Mouse (Mus musculus) myocyte (in vitro differentiated cells): Measurements from ENCODE around the gene Pecam1. TPM values are rescaled to one million over a fixed set of nuclear protein-coding genes. Genes with fewer than 3 reads are reported as not detected.

Source experiments
- H3K27me3 ChIP-seq: one replicate; pipeline ENCODE4 v1.6.1; 2011; ENCODE audit not compliant: control insufficient read depth, insufficient read depth, insufficient read length
- H3K36me3 ChIP-seq: one replicate; pipeline ENCODE4 v1.6.1; 2011; ENCODE audit not compliant: control insufficient read depth, insufficient read depth
- H3K4me2 ChIP-seq: one replicate; pipeline ENCODE4 v1.6.1; 2011; ENCODE audit warnings: low read depth, control low read depth
- H3K4me3 ChIP-seq: one replicate; pipeline ENCODE4 v1.5.1; 2011; ENCODE audit warnings: mild to moderate bottlenecking, control low read depth, moderate library complexity
- H3K79me2 ChIP-seq: one replicate; pipeline ENCODE4 v1.6.1; 2011; ENCODE audit not compliant: control insufficient read depth, insufficient read depth
- H3ac ChIP-seq: one replicate; pipeline ENCODE4 v1.6.1; 2011; ENCODE audit not compliant: control insufficient read depth, insufficient read length
- CEBPB ChIP-seq: IDR thresholded peaks from 2 replicates; pipeline ENCODE4 v1.6.1; 2011; ENCODE audit warnings: mild to moderate bottlenecking, moderate library complexity; ENCODE audit not compliant: poor library complexity, insufficient read depth, severe bottlenecking
- E2F4 ChIP-seq: IDR thresholded peaks from one replicate; pipeline ENCODE4 v1.6.1; 2011; ENCODE audit warnings: mild to moderate bottlenecking, control low read depth, moderate library complexity; ENCODE audit not compliant: insufficient read depth
- MAX ChIP-seq: IDR thresholded peaks from one replicate; pipeline ENCODE4 v1.6.1; 2011; ENCODE audit warnings: low read depth, mild to moderate bottlenecking, control low read depth
- MYOD1 ChIP-seq, 3 experiments: IDR thresholded peaks; one replicate each; pipeline ENCODE4 v1.6.1; 2011; ENCODE audit warnings: control low read depth in 2 of 3, low read depth in 2 of 3, mild to moderate bottlenecking in 2 of 3, moderate library complexity in 1 of 3; ENCODE audit not compliant: insufficient read length in 2 of 3, control insufficient read depth in 1 of 3
- MYOG ChIP-seq, 3 experiments: IDR thresholded peaks; one replicate each; pipeline ENCODE4 v1.6.1; 2011; ENCODE audit warnings: control low read depth in 2 of 3, low read depth in 2 of 3, mild to moderate bottlenecking in 2 of 3; ENCODE audit not compliant: insufficient read length in 2 of 3, control insufficient read depth in 1 of 3, insufficient read depth in 1 of 3
- POLR2A ChIP-seq: IDR thresholded peaks from one replicate; pipeline ENCODE4 v1.6.1; 2011; ENCODE audit warnings: low read depth, mild to moderate bottlenecking, control low read depth, moderate library complexity; ENCODE audit not compliant: insufficient read length
- POLR2AphosphoS2 ChIP-seq: IDR thresholded peaks from one replicate; pipeline ENCODE4 v1.6.1; 2011; ENCODE audit warnings: low read depth, control low read depth; ENCODE audit not compliant: insufficient read length
- REST ChIP-seq: IDR thresholded peaks from one replicate; pipeline ENCODE4 v1.6.1; 2011; ENCODE audit warnings: mild to moderate bottlenecking, control low read depth, moderate library complexity; ENCODE audit not compliant: insufficient read depth, insufficient read length
- SRF ChIP-seq: IDR thresholded peaks from one replicate; pipeline ENCODE4 v1.6.1; 2011; ENCODE audit warnings: low read depth; ENCODE audit not compliant: control insufficient read depth, insufficient read length
- TCF12 ChIP-seq: IDR thresholded peaks from one replicate; pipeline ENCODE4 v1.6.1; 2011; ENCODE audit warnings: mild to moderate bottlenecking, control low read depth; ENCODE audit not compliant: poor library complexity, insufficient read depth, severe bottlenecking
- TCF3 ChIP-seq: IDR thresholded peaks from one replicate; pipeline ENCODE4 v1.6.1; 2011; ENCODE audit warnings: low read depth, control low read depth; ENCODE audit not compliant: insufficient read length
- USF1 ChIP-seq: IDR thresholded peaks from one replicate; pipeline ENCODE4 v1.6.1; 2011; ENCODE audit warnings: low read depth, mild to moderate bottlenecking, control low read depth, moderate library complexity
- polyA plus RNA-seq: library from polyadenylated mRNA; unstranded; fragments of >200 nt; fragmentation: generic; extraction: Trizol; gene quantifications from one replicate; pipeline ENCODE4 v1.2.1, GENCODE M21; 2012; ENCODE audit warnings: missing spikeins

The Pecam1 gene
- polyA plus RNA-seq, 1 experiment, result 0.01 TPM

DNA sequence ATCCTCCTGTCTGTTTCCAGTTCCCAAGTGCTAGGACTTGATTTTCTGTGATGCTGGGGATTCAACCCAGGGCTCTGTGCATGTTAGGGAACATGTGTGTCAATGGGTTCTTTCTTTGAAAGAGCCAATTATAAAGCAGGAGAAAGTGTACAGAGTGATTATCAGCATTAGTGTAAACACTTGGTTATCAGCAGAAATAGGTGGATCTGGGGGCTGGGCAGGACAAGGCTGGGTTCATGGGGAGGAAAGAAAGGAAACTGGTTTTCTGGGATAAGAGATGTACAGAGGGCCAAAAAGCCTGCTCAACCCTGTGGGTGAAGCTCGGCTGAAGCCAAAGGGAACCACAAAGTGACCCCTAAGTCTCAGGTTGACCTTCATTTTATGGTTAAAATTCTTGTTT lies 108.8 kb downstream of the Pecam1 start:
- H3K27me3 ChIP-seq, result no peaks in the 10 kb centered on the region
- no peak for TF ChIP-seq USF1
- no peak for TF ChIP-seq MYOG (IDR thresholded peaks at IDR 0.05; ENCODE audit: control insufficient read depth in 1 of 3, insufficient read depth in 1 of 3, insufficient read length in 2 of 3, low read depth in 2 of 3)
- TF ChIP-seq MAX, result no peak
- TF ChIP-seq SRF, result no peak
- no peak for TF ChIP-seq TCF3
- TF ChIP-seq MYOD1 (IDR thresholded peaks at IDR 0.05; ENCODE audit: control insufficient read depth in 1 of 3, insufficient read length in 2 of 3, low read depth in 2 of 3), result no peak
- TF ChIP-seq REST, result no peak
- no peak for TF ChIP-seq E2F4
- no peak for TF ChIP-seq POLR2A
- no peak for TF ChIP-seq TCF12
- TF ChIP-seq CEBPB, result no peak
- TF ChIP-seq POLR2AphosphoS2, result no peak
- H3K36me3 ChIP-seq, result no peaks in the 10 kb centered on the region
- no peak overlapping the region for H3K4me2 ChIP-seq
- no peaks in the 10 kb centered on the region for H3K79me2 ChIP-seq
- no peak overlapping the region for H3ac ChIP-seq
- no peak overlapping the region for H3K4me3 ChIP-seq

GRCm38 (mm10) chr11:106640059-106640458 lies 110.4 kb downstream of the Pecam1 start:
- Histone ChIP-seq H3K36me3 (no peaks in the 10 kb centered on the region), H3K4me2 (no peak overlapping the region), H3K4me3 (no peak overlapping the region), H3K79me2 (no peaks in the 10 kb centered on the region), H3ac (no peak overlapping the region), H3K27me3 (no peaks in the 10 kb centered on the region)
- TF ChIP-seq MYOG (IDR thresholded peaks at IDR 0.05; ENCODE audit: control insufficient read depth in 1 of 3, insufficient read depth in 1 of 3, insufficient read length in 2 of 3, low read depth in 2 of 3), result no peak
- TF ChIP-seq MAX, result no peak
- no peak for TF ChIP-seq POLR2AphosphoS2
- TF ChIP-seq POLR2A, result no peak
- no peak for TF ChIP-seq REST
- no peak for TF ChIP-seq CEBPB
- TF ChIP-seq E2F4, result no peak
- TF ChIP-seq USF1, result no peak

- no peaks in the 10 kb centered on the region for H3K36me3 ChIP-seq
- H3K4me3 ChIP-seq, result no peak overlapping the region
- H3ac ChIP-seq, result no peak overlapping the region
- no peaks in the 10 kb centered on the region for H3K79me2 ChIP-seq
- no peak overlapping the region for H3K4me2 ChIP-seq
- no peaks in the 10 kb centered on the region for H3K27me3 ChIP-seq
- TF ChIP-seq MYOG (IDR thresholded peaks at IDR 0.05; ENCODE audit: control insufficient read depth in 1 of 3, insufficient read depth in 1 of 3, insufficient read length in 2 of 3, low read depth in 2 of 3) (no peak), MAX (no peak), MYOD1 (IDR thresholded peaks at IDR 0.05; ENCODE audit: control insufficient read depth in 1 of 3, insufficient read length in 2 of 3, low read depth in 2 of 3) (no peak), SRF (no peak), REST (no peak), POLR2AphosphoS2 (no peak), TCF3 (no peak), TCF12 (no peak), E2F4 (no peak), POLR2A (no peak), USF1 (no peak)
These were observed 111.1 kb downstream of the Pecam1 start for GRCm38 (mm10) chr11:106639356-106639692.

- H3K36me3 ChIP-seq, result no peaks in the 10 kb centered on the region
- H3K4me3 ChIP-seq, result no peak overlapping the region
- TF ChIP-seq TCF12, result no peak
- H3K27me3 ChIP-seq, result no peaks in the 10 kb centered on the region
- H3K79me2 ChIP-seq, result no peaks in the 10 kb centered on the region
- H3K4me2 ChIP-seq, result no peak overlapping the region
- H3ac ChIP-seq, result no peak overlapping the region
These were observed 111.7 kb downstream of the Pecam1 start for GRCm38 (mm10) chr11:106638551-106639355.

DNA sequence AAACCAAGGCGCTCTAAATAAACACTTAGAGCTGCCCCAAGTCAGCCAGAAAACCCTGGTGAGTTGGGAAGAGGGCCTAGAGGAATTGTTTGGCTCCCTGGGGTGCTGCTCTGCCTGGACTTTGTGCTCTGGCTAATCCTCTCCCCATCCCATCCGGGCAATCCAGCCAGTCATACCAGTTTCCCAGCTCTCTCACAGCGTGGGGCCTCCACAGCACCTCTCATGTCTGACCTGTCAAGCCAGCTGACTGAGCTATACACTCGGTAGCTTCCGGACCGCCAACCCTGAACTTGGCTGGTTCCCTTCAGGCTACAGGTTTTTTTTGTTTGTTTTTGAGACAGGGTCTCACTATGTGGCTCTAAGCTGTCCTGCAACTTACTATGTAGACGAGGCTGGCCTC lies 112.7 kb downstream of the Pecam1 start:
- Histone ChIP-seq H3K4me2 (no peak overlapping the region), H3K36me3 (no peaks in the 10 kb centered on the region), H3K79me2 (no peaks in the 10 kb centered on the region), H3K27me3 (no peaks in the 10 kb centered on the region), H3K4me3 (no peak overlapping the region), H3ac (no peak overlapping the region)
- TF ChIP-seq REST (no peak), USF1 (no peak), MAX (no peak), TCF3 (no peak), MYOG (IDR thresholded peaks at IDR 0.05; ENCODE audit: control insufficient read depth in 1 of 3, insufficient read depth in 1 of 3, insufficient read length in 2 of 3, low read depth in 2 of 3) (no peak), TCF12 (no peak), POLR2AphosphoS2 (no peak), E2F4 (no peak), CEBPB (no peak), POLR2A (no peak), MYOD1 (IDR thresholded peaks at IDR 0.05; ENCODE audit: control insufficient read depth in 1 of 3, insufficient read length in 2 of 3, low read depth in 2 of 3) (no peak), SRF (no peak)
